Mouse (Mus musculus) ES-E14 (cell line): Measurements from ENCODE around the gene Gatad2b.

Experiments used
- CHD2 ChIP-seq: IDR thresholded peaks from 2 replicates; pipeline ENCODE4 v1.6.1; 2014; ENCODE audit warnings: mild to moderate bottlenecking, low read depth, low read length, inconsistent platforms
- HCFC1 ChIP-seq: IDR thresholded peaks from 2 replicates; pipeline ENCODE4 v1.6.1; 2012; ENCODE audit warnings: low read length, inconsistent platforms, borderline replicate concordance; ENCODE audit not compliant: insufficient read depth
- MAFK ChIP-seq: IDR thresholded peaks from 2 replicates; pipeline ENCODE4 v1.6.1; 2014; ENCODE audit warnings: mild to moderate bottlenecking, low read depth, low read length, inconsistent platforms; ENCODE audit not compliant: insufficient read depth
- ZC3H11A ChIP-seq: IDR thresholded peaks from 2 replicates; pipeline ENCODE4 v1.6.1; 2012; ENCODE audit warnings: low read depth, mild to moderate bottlenecking, inconsistent platforms, low read length, borderline replicate concordance

DNA sequence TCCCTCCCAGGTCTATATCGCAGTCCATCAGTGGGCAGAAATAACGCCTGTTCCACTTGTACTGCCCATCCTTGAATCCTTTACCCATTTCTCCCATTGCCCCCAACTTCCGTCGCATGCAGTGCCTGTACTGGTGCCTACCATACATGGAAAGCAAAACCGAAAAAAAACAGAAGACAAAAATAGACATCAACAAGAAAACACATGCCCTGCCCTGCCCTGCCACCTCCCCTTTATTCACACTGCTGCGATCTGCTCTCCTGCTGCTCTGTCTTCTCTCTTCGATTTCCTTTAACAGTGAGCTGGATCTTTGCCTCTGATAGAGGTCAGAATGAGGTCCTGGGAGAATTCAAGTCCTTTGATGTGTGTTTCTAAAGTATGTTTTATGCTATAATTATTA is 65.0 kb downstream of the Gatad2b start:
- no peak for TF ChIP-seq HCFC1
- no peak for TF ChIP-seq CHD2
- TF ChIP-seq MAFK = no peak
- no peak for TF ChIP-seq ZC3H11A
